Mouse (Mus musculus): ENCODE measurements around the gene Elof1.

GRCm38 (mm10) chr9:22149426-22150248, 32.7 kb upstream of the Elof1 start:
- TF ChIP-seq CTCF (IDR thresholded peaks at IDR 0.05; ENCODE audit: insufficient read depth, low read length) (no peak), POLR2A (IDR thresholded peaks at IDR 0.05; ENCODE audit: borderline replicate concordance, extremely low read depth, low read depth, low read length) (peak; percentile 78; the same call in 1 of the 2 replicates)

Measured in lung, adult 2 months (tissue).